Mouse (Mus musculus) common myeloid progenitor, adult 5-6 weeks (primary cell): Measurements from ENCODE around the gene Fndc8. TPM values are rescaled to one million over a fixed set of nuclear protein-coding genes. Genes with fewer than 3 reads are reported as not detected.
"Not testable (repeated sequence)": the region's sequence is repeated elsewhere in the genome, so short reads cannot be mapped to it uniquely, and the experiment has no call there.

Experiments
- ATAC-seq: replicated peaks from 2 replicates; pipeline ENCODE4 v1.8.0; 2016; ENCODE audit warnings: low read depth, mild to moderate bottlenecking, moderate TSS enrichment, inconsistent platforms; ENCODE audit not compliant: poor library complexity, severe bottlenecking
- total RNA-seq: library from RNA; stranded (forward); fragments of 200-1000, 187-1606 nt; gene quantifications from 2 replicates; pipeline ENCODE4 v1.2.3, GENCODE M21; 2017

The Fndc8 gene
- total RNA-seq, 1 experiment from 2014 or later = not detected

GRCm38 (mm10) chr11:82907651-82908607 lies 16.0 kb downstream of the Fndc8 start, which contains the start of gene Nle1:
Nle1 (minus strand) TSS chr11:82908411.
- peak; percentile 95 for ATAC-seq

GRCm38 (mm10) chr11:82908608-82908989 lies 16.7 kb downstream of the Fndc8 start:
- ATAC-seq = no peak

- ATAC-seq = no peak
Observed at GRCm38 (mm10) chr11:82910250-82910649, 18.3 kb downstream of the Fndc8 start, which contains the start of gene Unc45b. Unc45b (plus strand) TSS chr11:82910550.

GRCm38 (mm10) chr11:82910679-82911389 lies 18.9 kb downstream of the Fndc8 start:
- no peak for ATAC-seq

- peak; percentile 87 for ATAC-seq
Observed at GRCm38 (mm10) chr11:82914711-82915352, 22.9 kb downstream of the Fndc8 start.

- ATAC-seq = no peak
Observed at GRCm38 (mm10) chr11:82920768-82921167, 28.8 kb downstream of the Fndc8 start.

GRCm38 (mm10) chr11:82921691-82922090 lies 29.8 kb downstream of the Fndc8 start:
- no peak for ATAC-seq

GRCm38 (mm10) chr11:82923910-82924309 lies 32.0 kb downstream of the Fndc8 start:
- ATAC-seq = not testable (repeated sequence)

GRCm38 (mm10) chr11:82928897-82929632 lies 37.1 kb downstream of the Fndc8 start:
- ATAC-seq = peak; percentile 37; the same call in 1 of the 2 replicates

GRCm38 (mm10) chr11:82929633-82929950 lies 37.7 kb downstream of the Fndc8 start:
- 0 out of 2 replicates have a peak, but pooled peaks have one; percentile 31 for ATAC-seq

GRCm38 (mm10) chr11:82930391-82930955 lies 38.5 kb downstream of the Fndc8 start:
- not testable (repeated sequence) for ATAC-seq

- ATAC-seq = not testable (repeated sequence)
Observed at GRCm38 (mm10) chr11:82931161-82931560, 39.2 kb downstream of the Fndc8 start.

GRCm38 (mm10) chr11:82931671-82932450 lies 39.9 kb downstream of the Fndc8 start:
- ATAC-seq = not testable (repeated sequence)

GRCm38 (mm10) chr11:82933186-82933585 lies 41.3 kb downstream of the Fndc8 start:
- ATAC-seq = no peak

GRCm38 (mm10) chr11:82943336-82943735 lies 51.4 kb downstream of the Fndc8 start:
- ATAC-seq = no peak

GRCm38 (mm10) chr11:82945636-82946035 lies 53.7 kb downstream of the Fndc8 start:
- no peak for ATAC-seq

GRCm38 (mm10) chr11:82947457-82947856 lies 55.5 kb downstream of the Fndc8 start:
- no peak for ATAC-seq

GRCm38 (mm10) chr11:82949036-82949435 lies 57.1 kb downstream of the Fndc8 start:
- no peak for ATAC-seq
